ENCODE assay signal across 8 mouse cellular contexts in the genomic region with DNA sequence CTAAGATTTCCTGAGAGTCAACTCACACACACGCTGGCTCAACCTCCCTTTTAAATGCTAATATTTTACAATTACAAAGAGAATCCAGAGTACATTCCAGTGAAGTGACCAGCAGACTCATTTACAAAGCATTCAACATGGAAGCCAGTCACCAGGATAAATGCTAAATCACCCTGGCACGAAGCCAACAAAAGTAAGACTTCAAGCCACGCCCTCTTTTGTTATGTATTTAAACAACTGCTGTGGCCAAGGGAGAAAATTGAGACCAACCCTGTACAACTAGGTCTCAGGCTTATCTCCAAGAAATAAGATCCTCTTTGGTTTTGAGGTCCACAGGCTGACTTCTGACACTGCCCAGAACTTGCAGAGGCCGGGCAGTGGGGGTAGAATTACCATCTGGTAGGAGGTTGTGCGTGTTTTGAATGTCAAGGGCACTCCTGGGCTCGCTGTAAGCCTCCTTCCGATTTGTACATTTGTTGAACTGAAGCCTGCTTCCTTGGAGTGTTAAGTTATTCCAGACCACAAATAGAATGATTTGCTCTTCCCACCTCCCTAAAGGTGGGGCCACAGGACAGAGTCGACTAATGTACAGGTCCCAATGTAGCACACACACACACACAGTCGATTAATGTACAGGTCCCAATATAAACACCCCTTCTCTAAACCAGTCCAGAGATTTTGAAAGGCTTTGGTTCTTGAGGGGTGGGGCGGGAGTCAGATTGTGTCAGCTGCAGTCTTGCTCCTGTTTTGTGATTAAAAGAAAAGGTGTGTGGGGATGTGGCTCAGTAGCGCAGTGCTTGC. TPM values are rescaled to one million over a fixed set of nuclear protein-coding genes. Genes with fewer than 3 reads are reported as not detected.
A peak's percentile ranks its signal among the peaks of the same experiment; 100 is the strongest.
DNase-seq lines count a peak whose midpoint lies in the region; ATAC-seq lines count a peak whose summit lies in the region.

No protein-coding gene starts in this region.

- no peak overlapping the region for H3K9ac ChIP-seq in kidney, embryonic 14.5 days (ENCODE audit: low read depth, low read length)

- no peak overlapping the region for H3K4me3 ChIP-seq in kidney, embryonic 14.5 days (ENCODE audit: low read length)

- WGBS in kidney, embryonic 14.5 days = 33% methylated on average over 11 of the region's 11 CpGs

- peak; percentile 77 for ATAC-seq in kidney, embryonic 14.5 days (ENCODE audit: low FRiP score, low TSS enrichment)
- ATAC-seq in cerebellum, adult (ENCODE audit: insufficient number of reproducible peaks, low FRiP score, low TSS enrichment) = no peak
- ATAC-seq in inflammation-experienced regulatory T-cells, adult 6 months = no peak

- DNase-seq in kidney, adult 8-10 months = no peak
- peak; percentile 82 for DNase-seq in adrenal gland, postnatal 14 days
- peak; percentile 43 to 56 for DNase-seq in heart, postnatal 10 days
- DNase-seq in lung, postnatal 14 days = peak; percentile 61
- no peak for DNase-seq in thymus, postnatal 36 days

- intact Hi-C loops in heart, postnatal 10 days (cut with DNase I) = no loop called here

- no peaks in the 10 kb centered on the region for H3K27me3 ChIP-seq in kidney, embryonic 14.5 days (ENCODE audit: control insufficient read depth, insufficient read depth, low read length)

- peaks cover 12% of the 10 kb centered on the region for H3K4me1 ChIP-seq in kidney, embryonic 14.5 days (ENCODE audit: control insufficient read depth, insufficient read depth, low read length)

- peak overlapping the region; percentile 6; the same call in 1 of the 2 replicates for H3K27ac ChIP-seq in kidney, embryonic 14.5 days (ENCODE audit: low read depth, low read length)

- H3K4me2 ChIP-seq in kidney, embryonic 14.5 days (replicated peaks; ENCODE audit: low read depth, low read length) = no peak overlapping the region

- peaks cover 11% of the 10 kb centered on the region; the same call in 1 of the 2 replicates for H3K9me3 ChIP-seq in kidney, embryonic 14.5 days (ENCODE audit: control insufficient read depth, low read length)

- H3K36me3 ChIP-seq in kidney, embryonic 14.5 days (ENCODE audit: control insufficient read depth, insufficient read depth, low read length) = no peaks in the 10 kb centered on the region

RNA-seq across cellular contexts. Expression of a gene that starts 29.9 kb away (rescaled TPM):
- polyA plus RNA-seq in kidney, embryonic 14.5 days (2014; fragmentation: Nextera tagmentation; extraction: Ambion mirVana) = 61.9 and 63.6 TPM in 2 replicates
- 181 and 182 TPM in 2 replicates for total RNA-seq in adrenal gland, postnatal 14 days (2021)
- 10 to 100 TPM; 89.0 to 90.0 TPM for total RNA-seq in heart, postnatal 10 days (2021)
- 1 to 10 TPM in 2 of 3 experiments, under 1 TPM in 1; 0.94 to 5.9 (median 1.2) TPM for polyA plus RNA-seq in inflammation-experienced regulatory T-cells, adult 6 months (2017; shearing (Covaris generic))

Comparison
In these comparisons a context has a peak if more than half of its experiments do, and no peak if none do; other contexts are left out.
1. DNase-seq: peak in adrenal gland, postnatal 14 days (single experiment), heart, postnatal 10 days (2 of 2) and lung, postnatal 14 days (single experiment); none in kidney, adult 8-10 months (0 of 2) and thymus, postnatal 36 days (0 of 2).